In the genomic region with DNA sequence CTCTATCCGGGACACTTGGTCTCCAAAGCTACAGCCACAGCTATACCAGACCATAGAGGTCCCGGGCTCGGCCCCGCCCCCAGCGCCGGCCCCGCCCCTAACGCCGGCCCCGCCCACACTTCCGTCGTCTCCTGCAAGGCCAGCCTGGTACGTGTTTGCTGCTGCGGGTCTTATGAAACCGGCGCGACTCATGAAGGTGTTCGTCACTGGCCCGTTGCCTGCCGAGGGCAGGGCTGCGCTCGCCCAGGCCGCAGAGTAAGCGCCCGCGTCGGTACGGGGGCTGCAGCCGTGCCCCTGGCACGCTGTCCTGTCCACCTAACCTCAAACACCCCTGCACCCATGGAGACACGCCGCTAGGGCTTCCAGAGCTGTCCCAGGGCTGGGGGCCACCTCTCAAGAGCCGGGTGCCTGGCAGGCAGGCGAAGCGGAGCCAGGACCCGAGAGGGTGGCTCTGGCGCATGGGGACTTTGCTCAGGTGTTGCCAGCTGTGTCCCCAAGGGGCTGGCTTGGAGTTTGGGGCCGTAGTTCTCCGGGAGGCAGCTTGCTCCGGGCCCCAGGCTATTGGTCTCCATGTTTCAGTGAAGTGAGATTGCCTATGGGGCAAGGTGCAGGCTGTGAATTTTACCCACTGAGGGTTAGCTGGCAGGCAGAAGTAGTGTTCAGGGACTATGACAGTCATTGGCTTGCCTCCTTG, we compare ENCODE assay signal across 7 mouse cellular contexts. TPM values are rescaled to one million over a fixed set of nuclear protein-coding genes. Genes with fewer than 3 reads are reported as not detected.
DNase-seq lines count a peak whose midpoint lies in the region; ATAC-seq lines count a peak whose summit lies in the region.

A gene (plus strand): TSS at position 116 of the 694 bp plus-strand sequence.

- under 1% methylated on average over 40 of the region's 40 CpGs for WGBS in intestine, embryonic 15.5 days
- 2% methylated on average over 40 of the region's 40 CpGs for WGBS in midbrain, embryonic 10.5 days

- H3K4me2 ChIP-seq in intestine, embryonic 15.5 days (replicated peaks) = peak within 1 kb of the TSS; percentile 92

- H3K4me3 ChIP-seq in intestine, embryonic 15.5 days (replicated peaks) = peak within 1 kb of the TSS; percentile 81
- peak within 1 kb of the TSS; percentile 81 for H3K4me3 ChIP-seq in midbrain, embryonic 10.5 days

- peak within 1 kb of the TSS; percentile 92 for H3K9ac ChIP-seq in intestine, embryonic 15.5 days

- peak within 1 kb of the TSS; percentile 89 for H3K27ac ChIP-seq in intestine, embryonic 15.5 days
- peak within 1 kb of the TSS; percentile 94 for H3K27ac ChIP-seq in midbrain, embryonic 10.5 days (replicated peaks)

- DNase-seq in adrenal gland, adult (ENCODE audit: inconsistent age in 2 of 2, low spot score in 1 of 2) = peak; percentile 91 to 98
- peak; percentile 88 for DNase-seq in embryo, embryonic 11 days
- DNase-seq in gastrocnemius, postnatal 36 days = peak; percentile 72 to 78
- DNase-seq in left cerebral cortex, postnatal 25 days (ENCODE audit: low spot score in 2 of 2) = peak; percentile 68 to 74
- DNase-seq in midbrain, embryonic 10.5 days (ENCODE audit: low spot score) = peak; percentile 90
- peak; percentile 67 for DNase-seq in right cerebral cortex, postnatal 4 days

- peaks cover 7% of the 10 kb centered on the region for H3K36me3 ChIP-seq in intestine, embryonic 15.5 days
- peaks cover 28% of the 10 kb centered on the region for H3K36me3 ChIP-seq in midbrain, embryonic 10.5 days

- peaks cover 23% of the 10 kb centered on the region for H3K4me1 ChIP-seq in intestine, embryonic 15.5 days (replicated peaks)
- H3K4me1 ChIP-seq in midbrain, embryonic 10.5 days = peaks cover 31% of the 10 kb centered on the region

- ATAC-seq in intestine, embryonic 15.5 days = peak; percentile 96

- no peaks in the 10 kb centered on the region for H3K27me3 ChIP-seq in intestine, embryonic 15.5 days (replicated peaks)
- no peaks in the 10 kb centered on the region for H3K27me3 ChIP-seq in midbrain, embryonic 10.5 days (ENCODE audit: low read depth, poor library complexity, severe bottlenecking)

- intact Hi-C loops in gastrocnemius, postnatal 36 days (cut with DNase I) = no loop called here
- intact Hi-C loops in left cerebral cortex, postnatal 25 days (cut with DNase I) = no loop called here

- no peaks in the 10 kb centered on the region for H3K9me3 ChIP-seq in intestine, embryonic 15.5 days
- no peaks in the 10 kb centered on the region for H3K9me3 ChIP-seq in midbrain, embryonic 10.5 days (replicated peaks)

RNA-seq across cellular contexts. Expression of the gene that starts here (rescaled TPM):
- total RNA-seq in gastrocnemius, postnatal 36 days (2021) = 10 to 100 TPM; 25.6 to 26.3 TPM
- polyA plus RNA-seq in intestine, embryonic 15.5 days (2015; fragmentation: Nextera tagmentation; extraction: Ambion mirVana) = 102 and 112 TPM in 2 replicates
- total RNA-seq in left cerebral cortex, postnatal 25 days (2021) = 10 to 100 TPM; 20.2 to 24.0 TPM
- polyA plus RNA-seq in midbrain, embryonic 10.5 days (2016; fragmentation: Nextera tagmentation; extraction: Ambion mirVana) = 52.9 and 68.7 TPM in 2 replicates

Comparison
In these comparisons a context has a peak if more than half of its experiments do, and no peak if none do; other contexts are left out.
1. Peak in every context shown above with its lines: DNase-seq, ATAC-seq, H3K4me3 ChIP-seq and H3K27ac ChIP-seq.